Mouse (Mus musculus) embryonic fibroblast, embryonic 13.5 days (primary cell): Measurements from ENCODE around the gene Srsf4. TPM values are rescaled to one million over a fixed set of nuclear protein-coding genes. Genes with fewer than 3 reads are reported as not detected.

ENCODE experiments used
- H3K27ac ChIP-seq: 2 replicates; pipeline ENCODE4 v1.5.1; 2012; ENCODE audit warnings: low read length, control low read depth, inconsistent platforms; ENCODE audit not compliant: insufficient read depth
- H3K4me1 ChIP-seq: 2 replicates; pipeline ENCODE4 v1.6.1; 2011; ENCODE audit warnings: low read length; ENCODE audit not compliant: control insufficient read depth, insufficient read depth
- H3K4me3 ChIP-seq: 2 replicates; pipeline ENCODE4 v1.5.1; 2011; ENCODE audit warnings: mild to moderate bottlenecking, control low read depth, low read length; ENCODE audit not compliant: insufficient read depth
- CTCF ChIP-seq: IDR thresholded peaks from 2 replicates; pipeline ENCODE4 v1.5.1; 2011; ENCODE audit warnings: mild to moderate bottlenecking, control low read depth, low read length, moderate library complexity, borderline replicate concordance; ENCODE audit not compliant: insufficient read depth
- POLR2A ChIP-seq: IDR thresholded peaks from 2 replicates; pipeline ENCODE4 v1.6.1; 2011; ENCODE audit warnings: low read depth, mild to moderate bottlenecking, control low read depth, low read length, moderate library complexity
- polyA plus RNA-seq: library from polyadenylated mRNA; stranded (reverse); fragments of >200 nt; gene quantifications from 2 replicates; pipeline ENCODE4 v1.2.4, GENCODE M21; 2011; ENCODE audit warnings: low read depth; ENCODE audit not compliant: missing spikeins, insufficient read length

The Srsf4 gene
- 35.0 and 40.6 TPM in 2 replicates for polyA plus RNA-seq

DNA sequence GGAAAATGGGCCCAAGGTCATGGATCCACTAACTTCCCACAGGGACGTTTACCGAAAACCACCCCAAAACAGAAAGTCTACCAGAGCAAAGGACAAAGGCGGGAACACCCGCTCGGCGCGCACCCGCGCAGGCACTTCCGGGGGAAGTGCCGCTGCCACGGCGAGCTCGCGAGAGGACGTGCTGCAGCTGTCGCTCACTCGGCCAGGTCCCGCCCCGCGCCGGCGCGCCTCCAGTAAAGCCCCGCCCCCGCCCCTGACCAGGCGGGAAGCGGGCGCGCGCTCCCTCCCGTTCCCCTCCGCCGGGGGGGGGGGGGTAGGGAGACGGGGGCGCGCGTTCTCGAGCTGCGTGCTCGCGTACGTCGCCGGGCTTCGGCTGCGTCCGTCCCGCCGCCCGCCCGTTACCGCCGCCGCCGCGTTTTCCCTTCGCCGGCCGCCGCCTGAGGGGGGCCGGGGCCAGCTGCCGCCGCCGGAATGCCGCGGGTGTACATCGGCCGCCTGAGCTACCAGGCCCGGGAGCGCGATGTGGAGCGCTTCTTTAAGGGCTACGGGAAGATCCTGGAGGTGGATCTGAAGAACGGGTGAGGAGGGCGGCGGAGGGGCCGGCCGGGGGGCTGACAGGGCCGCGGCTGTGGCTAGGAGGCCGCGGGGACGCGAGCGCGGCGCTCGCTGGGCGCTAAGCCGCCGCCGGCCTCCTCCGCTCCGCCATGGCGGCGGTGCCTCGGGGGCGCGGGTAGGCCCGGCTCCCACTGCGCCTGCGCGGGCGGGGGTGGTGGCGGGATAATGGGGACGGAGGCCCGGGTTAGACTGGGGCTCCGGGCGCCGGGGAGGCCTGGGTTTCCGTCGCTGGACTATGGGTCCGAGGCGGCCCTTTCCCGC is at the start of gene Srsf4:
TSS of gene Srsf4 (plus strand) at position 325 of the 876 bp plus-strand sequence.
- Histone ChIP-seq H3K4me3 (peak within 1 kb of the TSS; percentile 83), H3K4me1 (peaks cover 4% of the 10 kb centered on the region), H3K27ac (peak within 1 kb of the TSS; percentile 93)
- peak; percentile 93 for TF ChIP-seq POLR2A
- TF ChIP-seq CTCF = no peak

DNA sequence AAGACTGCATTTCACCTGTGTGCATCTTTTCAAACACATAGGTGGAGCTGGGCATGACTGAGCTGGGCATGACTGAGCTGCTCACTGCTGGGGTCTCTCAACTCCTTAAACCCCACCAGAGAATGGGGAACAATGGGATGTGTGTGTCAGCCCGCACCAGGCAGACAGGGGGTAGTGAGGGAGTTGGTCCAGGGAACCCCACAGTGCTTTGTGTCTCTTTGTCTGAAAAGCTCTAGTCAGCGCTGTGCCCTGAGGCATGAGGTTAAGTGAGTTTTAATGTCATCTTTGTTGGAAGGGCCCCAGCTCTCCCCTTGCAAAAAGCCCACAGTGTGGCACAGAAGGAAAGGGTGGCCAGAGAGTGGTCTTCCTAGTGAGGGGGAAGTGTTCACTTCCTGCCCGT is 48.5 kb upstream of the Srsf4 start:
- Histone ChIP-seq H3K27ac (no peak overlapping the region), H3K4me1 (peaks cover 3% of the 10 kb centered on the region; the same call in 1 of the 2 replicates)

DNA sequence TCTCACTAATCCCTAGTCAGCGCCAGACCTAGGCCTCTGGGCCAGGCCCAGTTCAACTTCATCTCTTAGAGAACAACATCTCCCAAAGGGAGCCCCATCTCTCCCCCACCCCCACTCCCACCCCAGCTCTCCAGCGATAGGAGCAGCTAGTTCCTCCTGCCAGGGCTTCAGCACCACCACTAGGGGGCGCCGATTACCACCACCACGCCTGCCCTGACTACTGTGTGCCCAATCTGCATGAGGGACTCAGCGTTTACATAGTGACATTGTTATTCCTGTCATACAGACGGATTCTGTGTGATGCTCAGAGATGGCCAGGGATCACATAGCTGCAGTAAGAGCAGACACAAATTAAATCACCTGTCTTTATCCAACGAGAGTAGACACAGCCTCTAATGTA is 47.6 kb upstream of the Srsf4 start:
- H3K27ac ChIP-seq = no peak overlapping the region
- peak; percentile 65; the same call in 1 of the 2 replicates for TF ChIP-seq CTCF
- TF ChIP-seq POLR2A = no peak
- H3K4me3 ChIP-seq = no peak overlapping the region
- peaks cover 3% of the 10 kb centered on the region; the same call in 1 of the 2 replicates for H3K4me1 ChIP-seq

More for the DNA sequence above, 48.5 kb upstream of the Srsf4 start:
- H3K4me3 ChIP-seq = no peak overlapping the region
- TF ChIP-seq POLR2A (no peak), CTCF (no peak)

DNA sequence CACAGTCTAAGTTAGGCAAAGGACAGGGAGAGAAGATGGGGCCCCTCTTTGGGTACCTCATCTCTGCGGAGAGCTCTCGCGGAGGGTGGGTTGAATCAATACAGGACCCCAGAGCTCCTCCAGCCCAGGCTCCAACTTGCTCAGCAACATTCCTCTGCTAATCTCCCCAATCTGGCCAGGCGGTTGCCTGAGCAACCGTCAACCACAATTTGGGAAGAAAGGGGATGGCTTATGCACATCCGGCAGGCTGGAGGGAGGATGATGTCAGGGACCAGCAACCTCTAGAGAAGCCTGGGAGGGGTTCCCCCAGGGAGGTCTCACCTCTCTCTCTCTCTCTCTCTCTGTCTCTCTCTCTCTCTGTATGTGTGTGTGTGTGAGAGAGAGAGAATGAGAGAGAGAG is 46.5 kb upstream of the Srsf4 start:
- Histone ChIP-seq H3K4me3 (no peak overlapping the region), H3K27ac (no peak overlapping the region), H3K4me1 (peaks cover 3% of the 10 kb centered on the region; the same call in 1 of the 2 replicates)
- no peak for TF ChIP-seq CTCF
- no peak for TF ChIP-seq POLR2A

DNA sequence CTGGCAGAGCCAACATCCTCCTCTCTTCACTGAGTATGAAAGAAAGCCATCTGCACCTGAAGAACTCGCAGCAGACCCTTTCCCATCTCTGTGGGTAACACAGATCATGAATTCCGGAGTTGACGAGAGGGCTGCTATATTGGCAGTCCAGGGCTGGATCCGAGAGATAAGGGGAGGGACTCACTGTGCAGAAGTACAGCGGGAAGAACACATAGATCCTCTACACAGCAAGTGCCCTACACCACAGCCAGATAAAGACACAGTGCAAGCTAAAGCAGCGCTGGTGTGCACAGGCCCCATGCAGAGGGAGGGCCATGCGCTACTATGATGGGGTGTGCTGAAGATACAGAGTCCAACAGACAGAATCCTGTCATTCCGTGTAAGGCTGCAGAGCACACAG is 44.3 kb upstream of the Srsf4 start:
- no peak overlapping the region for H3K27ac ChIP-seq
- TF ChIP-seq CTCF (no peak), POLR2A (no peak)
- H3K4me1 ChIP-seq = peaks cover 3% of the 10 kb centered on the region; the same call in 1 of the 2 replicates
- H3K4me3 ChIP-seq = no peak overlapping the region

DNA sequence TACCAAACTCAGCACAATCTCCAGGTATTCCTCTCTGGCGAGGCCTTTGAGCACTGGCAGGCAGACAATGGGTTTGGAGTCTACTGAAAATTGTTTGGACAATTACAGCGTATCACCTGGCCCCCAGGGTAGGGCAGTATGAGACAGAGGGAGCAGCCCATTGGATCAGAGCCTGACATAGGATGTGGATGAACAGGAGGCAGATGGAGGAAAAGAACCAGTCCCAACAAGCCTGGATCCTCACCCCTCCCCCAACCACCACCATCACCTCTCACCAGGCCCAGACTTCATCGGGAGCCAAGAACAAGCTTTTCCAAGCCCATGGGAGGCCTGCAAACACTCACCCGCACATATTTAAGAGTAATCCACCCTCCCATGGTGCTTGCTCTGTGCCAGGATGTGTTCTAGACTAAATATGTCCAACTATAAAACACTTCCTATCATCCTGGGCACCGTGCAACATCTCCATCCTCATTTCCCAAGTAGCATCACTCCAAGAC is 41.8 kb upstream of the Srsf4 start:
- TF ChIP-seq CTCF (no peak), POLR2A (no peak)
- no peak overlapping the region for H3K27ac ChIP-seq
- peaks cover 3% of the 10 kb centered on the region; the same call in 1 of the 2 replicates for H3K4me1 ChIP-seq
- H3K4me3 ChIP-seq = no peak overlapping the region

DNA sequence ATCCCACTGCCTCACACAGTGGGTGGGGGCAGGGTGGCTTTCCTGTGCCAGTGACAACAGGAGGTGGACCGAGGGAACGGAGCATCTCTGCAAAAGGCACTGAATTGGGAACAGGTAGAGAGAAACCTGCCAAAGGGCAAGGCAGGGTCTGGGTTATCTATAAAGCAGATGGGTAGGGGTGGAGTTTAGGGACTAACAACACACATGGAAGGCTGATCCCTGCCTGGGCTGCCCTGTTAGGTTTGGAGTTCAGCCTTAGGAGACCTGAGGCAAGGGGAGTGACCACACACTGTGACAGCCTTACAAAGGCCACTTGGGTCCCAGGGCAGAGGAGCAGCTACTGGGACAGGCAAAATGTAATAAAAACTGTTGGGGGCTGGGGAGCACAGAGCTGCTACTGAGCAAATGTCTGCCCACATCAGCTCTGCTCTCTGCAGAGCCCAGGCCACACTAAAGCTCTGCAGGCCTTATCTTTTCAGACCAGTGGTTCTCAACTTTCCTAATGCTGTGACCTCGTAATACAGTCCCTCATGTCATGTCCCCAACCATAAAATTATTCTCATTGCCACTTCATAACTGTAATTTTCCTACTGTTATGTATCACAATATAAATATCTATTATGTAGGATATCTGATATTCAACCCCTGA is 40.5 kb upstream of the Srsf4 start:
- Histone ChIP-seq H3K4me3 (no peak overlapping the region), H3K27ac (no peak overlapping the region), H3K4me1 (no peaks in the 10 kb centered on the region)
- TF ChIP-seq CTCF = no peak
- TF ChIP-seq POLR2A = no peak

DNA sequence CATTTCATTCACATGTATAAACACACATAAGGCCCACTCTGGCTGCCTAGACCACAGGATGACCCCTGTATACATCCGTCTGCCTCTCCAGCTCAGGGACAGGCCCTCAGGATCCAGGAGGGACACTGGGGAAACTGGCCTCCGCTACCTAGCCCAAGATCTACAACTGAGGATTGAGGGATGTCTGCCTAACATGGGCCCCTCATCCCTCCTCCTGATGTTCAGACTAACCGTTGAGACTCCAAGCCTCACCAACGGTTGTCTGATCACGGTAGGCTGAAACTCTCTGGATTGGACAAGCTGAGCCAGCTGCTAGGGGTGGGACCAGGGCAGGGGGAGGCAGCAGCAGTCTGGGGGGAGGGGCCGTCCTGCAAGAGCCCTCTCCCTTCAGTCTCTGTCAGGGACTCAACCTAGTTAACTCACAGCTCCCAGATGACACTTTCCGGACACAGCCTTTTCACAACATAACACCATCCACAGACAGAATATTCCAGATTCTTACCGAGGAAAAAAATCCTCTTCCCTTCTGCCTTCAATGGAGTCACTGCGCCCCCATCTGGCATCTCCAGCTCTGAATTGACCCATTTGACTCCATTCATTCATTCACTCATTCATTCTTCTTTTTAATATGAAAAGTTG is 39.3 kb upstream of the Srsf4 start:
- H3K4me3 ChIP-seq = no peak overlapping the region
- H3K4me1 ChIP-seq = no peaks in the 10 kb centered on the region
- no peak overlapping the region for H3K27ac ChIP-seq
- TF ChIP-seq POLR2A = no peak
- no peak for TF ChIP-seq CTCF

DNA sequence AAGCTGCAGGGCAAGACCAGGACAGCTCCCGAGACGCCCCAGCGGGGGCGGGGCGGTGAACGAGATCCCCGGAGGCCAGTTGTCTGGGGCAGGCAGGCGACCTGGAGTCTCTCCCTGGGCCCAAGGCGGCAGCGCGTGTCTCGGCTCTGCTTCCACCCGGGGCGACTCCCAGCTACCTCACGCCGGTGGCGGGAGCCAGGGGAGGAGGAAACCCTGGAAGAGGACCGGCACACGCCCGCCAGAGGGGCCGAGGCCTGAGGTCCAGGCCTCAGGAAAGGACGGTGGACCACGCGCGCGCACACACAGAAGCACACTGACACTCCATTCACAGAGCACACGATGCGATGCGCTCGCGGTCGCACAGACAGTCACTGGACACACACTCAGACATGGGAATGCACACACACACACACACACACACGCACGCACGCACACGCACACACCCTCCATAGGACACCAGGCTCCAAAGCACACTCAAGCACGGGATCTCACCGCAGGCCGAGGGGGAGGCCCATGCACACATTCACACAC is 37.0 kb upstream of the Srsf4 start:
- Histone ChIP-seq H3K4me3 (peak overlapping the region; percentile 41), H3K4me1 (no peaks in the 10 kb centered on the region), H3K27ac (no peak overlapping the region)
- 0 out of 2 replicates have a peak, but pooled peaks have one; percentile 12 for TF ChIP-seq POLR2A
- no peak for TF ChIP-seq CTCF
